Mouse (Mus musculus) lung, embryonic 16.5 days (tissue): ENCODE data around the gene Magi1. TPM values are rescaled to one million over a fixed set of nuclear protein-coding genes. Genes with fewer than 3 reads are reported as not detected.

Experiments
- ATAC-seq: fragments of 200-750 bp; cut with Nextera tagmentation; 2 replicates; pipeline ENCODE4 v1.8.0; 2017; ENCODE audit warnings: low read depth, mild to moderate bottlenecking, moderate library complexity
- H3K27ac ChIP-seq: fragments of 300-500 bp; sonication (generic); 2 replicates; pipeline ENCODE4 v1.5.1; 2014; ENCODE audit warnings: mild to moderate bottlenecking, control low read depth, low read length
- H3K27me3 ChIP-seq: fragments of 300-500 bp; sonication (generic); 2 replicates; pipeline ENCODE4 v1.6.1; 2014; ENCODE audit warnings: low read depth, low read length, mixed read lengths; ENCODE audit not compliant: control insufficient read depth, insufficient read depth
- H3K36me3 ChIP-seq: fragments of 300-500 bp; sonication (generic); 2 replicates; pipeline ENCODE4 v1.6.1; 2014; ENCODE audit warnings: low read length; ENCODE audit not compliant: control insufficient read depth, insufficient read depth
- H3K4me1 ChIP-seq: fragments of 300-500 bp; sonication (generic); replicated peaks from 2 replicates; pipeline ENCODE4 v1.6.1; 2014; ENCODE audit warnings: low read length, mixed read lengths; ENCODE audit not compliant: control insufficient read depth, insufficient read depth
- H3K4me2 ChIP-seq: fragments of 300-500 bp; sonication (generic); 2 replicates; pipeline ENCODE4 v1.6.1; 2014; ENCODE audit warnings: low read depth, low read length, control low read depth
- H3K4me3 ChIP-seq: fragments of 300-500 bp; sonication (generic); 2 replicates; pipeline ENCODE4 v1.5.1; 2014; ENCODE audit warnings: mild to moderate bottlenecking, low read length, control low read depth
- H3K9ac ChIP-seq: fragments of 300-500 bp; sonication (generic); 2 replicates; pipeline ENCODE4 v1.6.1; 2014; ENCODE audit warnings: low read length, control low read depth
- H3K9me3 ChIP-seq: fragments of 300-500 bp; sonication (generic); 2 replicates; pipeline ENCODE4 v1.6.1; 2016; ENCODE audit warnings: low read length; ENCODE audit not compliant: control insufficient read depth
- WGBS: fragments of 180-500 bp; shearing (Covaris S2); extraction: QIAGEN DNeasy Blood & Tissue Kit; methylation state at CpG from one replicate; pipeline ENCODE4 v1.1.7; 2014; 5-methylcytosine and 5-hydroxymethylcytosine counted together
- polyA plus RNA-seq: library from polyadenylated mRNA; unstranded; fragments of >200 nt; fragmentation: Nextera tagmentation; extraction: Ambion mirVana; gene quantifications from 2 replicates; pipeline ENCODE4 v1.2.1, GENCODE M21; 2015

The Magi1 gene
- 8.9 and 9.4 TPM in 2 replicates for polyA plus RNA-seq

DNA sequence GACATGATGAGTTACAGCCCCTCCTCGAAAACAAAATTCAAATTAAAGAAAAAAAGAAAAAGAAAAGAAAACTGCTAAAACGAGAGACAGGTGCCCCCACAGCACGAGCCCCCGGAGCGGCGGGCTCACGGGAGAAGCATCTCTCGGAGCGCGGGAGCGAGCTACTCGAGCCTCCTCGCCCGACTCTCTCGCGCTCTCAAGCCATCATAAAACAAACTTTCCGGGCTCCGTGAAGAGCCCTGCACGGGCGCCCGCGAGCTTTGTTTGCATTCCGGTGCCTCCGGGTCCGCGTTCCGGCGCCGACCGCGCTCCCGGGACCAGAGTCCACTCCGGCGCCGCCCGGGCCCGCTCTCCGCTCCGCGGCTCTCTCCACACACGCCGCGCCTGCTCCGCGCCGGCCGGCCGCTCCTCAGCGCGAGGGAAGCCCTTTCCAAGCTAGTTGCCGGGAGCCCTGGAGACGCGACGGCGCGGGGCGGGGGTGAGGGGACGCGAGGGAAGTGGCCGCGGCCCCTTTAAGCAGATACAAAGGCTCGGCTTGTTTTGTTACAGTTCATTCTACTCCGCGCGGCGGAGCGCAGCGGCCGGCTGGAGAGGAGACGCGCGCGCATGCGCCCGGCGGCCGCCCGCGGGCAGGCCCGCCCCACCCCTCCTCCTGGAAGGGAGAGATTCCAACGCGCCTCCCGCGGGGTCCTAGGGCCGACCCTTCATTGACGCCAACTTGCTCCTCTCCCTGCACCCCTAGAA lies at the start of gene Magi1:
Magi1 (minus strand) TSS at position 600 of the 744 bp plus-strand sequence.
- H3K9me3 ChIP-seq, result no peaks in the 10 kb centered on the region
- no peaks in the 10 kb centered on the region for H3K27me3 ChIP-seq
- under 1% methylated on average over 83 of the region's 86 CpGs for WGBS
- peak within 1 kb of the TSS; percentile 86 for H3K4me2 ChIP-seq
- no peaks in the 10 kb centered on the region for H3K36me3 ChIP-seq
- peak; percentile 95 for ATAC-seq
- peaks cover 11% of the 10 kb centered on the region for H3K4me1 ChIP-seq
- H3K4me3 ChIP-seq, result peak within 1 kb of the TSS; percentile 72
- H3K27ac ChIP-seq, result peak within 1 kb of the TSS; percentile 99
- H3K9ac ChIP-seq, result peak within 1 kb of the TSS; percentile 88

DNA sequence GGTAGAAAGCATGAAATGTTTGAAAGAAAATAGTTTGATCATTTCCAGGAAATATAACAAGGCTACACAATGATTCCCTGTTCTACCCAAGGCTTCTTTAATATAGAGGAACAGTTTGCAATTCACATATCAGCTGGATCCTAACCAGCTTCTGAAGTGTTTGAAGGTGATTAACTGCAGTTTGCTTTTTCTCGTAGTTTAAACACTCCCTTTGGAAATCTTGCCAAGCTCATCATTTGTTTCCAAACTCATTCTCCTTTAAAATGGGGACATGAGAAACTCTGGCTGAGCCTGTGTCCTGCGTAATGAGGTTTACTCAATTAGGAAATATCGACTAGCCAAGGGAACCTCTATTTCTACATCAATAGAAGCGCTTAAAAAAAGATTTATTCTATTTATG lies 43.4 kb upstream of the Magi1 start:
- no peak overlapping the region for H3K4me3 ChIP-seq
- peak; percentile 59 for ATAC-seq
- no peaks in the 10 kb centered on the region for H3K36me3 ChIP-seq
- no peak overlapping the region for H3K4me2 ChIP-seq
- no peak overlapping the region for H3K9ac ChIP-seq
- no peaks in the 10 kb centered on the region for H3K27me3 ChIP-seq
- peaks cover 8% of the 10 kb centered on the region; the same call in 1 of the 2 replicates for H3K4me1 ChIP-seq
- no peaks in the 10 kb centered on the region for H3K9me3 ChIP-seq
- H3K27ac ChIP-seq, result peak overlapping the region; percentile 61
- 38% methylated on average over 4 of the region's 4 CpGs for WGBS

DNA sequence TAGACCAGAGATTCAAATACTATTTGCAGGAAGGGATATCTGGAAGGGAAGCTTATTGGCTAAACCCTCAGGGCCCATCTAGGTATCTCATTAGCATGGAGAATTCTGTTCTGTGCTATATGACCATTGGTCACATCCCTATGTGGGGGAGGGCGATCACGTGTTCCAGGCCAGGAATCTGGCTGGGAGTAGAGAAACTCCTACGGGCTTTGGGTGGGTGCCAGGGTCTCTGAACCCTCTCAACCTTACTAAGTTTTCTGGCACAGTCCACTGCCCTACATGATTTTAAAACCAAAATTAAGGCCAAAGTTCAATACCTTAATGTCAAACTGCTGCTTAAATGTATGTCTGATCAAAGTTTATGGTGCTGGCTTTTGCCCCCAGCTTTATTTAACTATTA lies 33.2 kb upstream of the Magi1 start:
- ATAC-seq, result no peak
- H3K4me1 ChIP-seq, result no peaks in the 10 kb centered on the region
- H3K9ac ChIP-seq, result no peak overlapping the region
- no peaks in the 10 kb centered on the region for H3K27me3 ChIP-seq
- H3K9me3 ChIP-seq, result no peaks in the 10 kb centered on the region
- no peak overlapping the region for H3K27ac ChIP-seq
- WGBS, result 70% methylated on average over 3 of the region's 3 CpGs
- H3K4me2 ChIP-seq, result no peak overlapping the region
- no peak overlapping the region for H3K4me3 ChIP-seq
- no peaks in the 10 kb centered on the region for H3K36me3 ChIP-seq

DNA sequence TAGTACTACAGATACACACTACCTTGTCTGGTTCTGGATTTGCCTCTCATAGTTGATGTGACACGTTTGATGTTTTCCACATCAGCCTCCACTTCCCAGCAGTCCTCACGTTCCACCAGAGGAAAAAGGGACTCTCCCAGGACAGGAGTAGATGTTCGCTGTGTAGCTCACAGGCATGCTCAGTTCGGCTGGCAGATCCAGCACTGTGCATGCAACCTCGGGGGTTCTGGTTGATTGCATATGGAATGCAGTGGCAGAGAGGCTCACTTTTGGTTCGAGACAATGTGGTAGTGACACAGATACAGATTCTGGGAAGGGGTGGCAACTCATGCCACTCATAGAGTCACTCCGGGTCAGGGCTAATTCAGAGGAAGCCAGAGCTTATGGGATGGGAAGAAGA lies 28.6 kb upstream of the Magi1 start:
- Histone ChIP-seq H3K4me3 (no peak overlapping the region), H3K9ac (no peak overlapping the region), H3K9me3 (no peaks in the 10 kb centered on the region), H3K4me2 (no peak overlapping the region), H3K4me1 (peaks cover 5% of the 10 kb centered on the region; the same call in 1 of the 2 replicates), H3K36me3 (no peaks in the 10 kb centered on the region), H3K27ac (no peak overlapping the region), H3K27me3 (no peaks in the 10 kb centered on the region)
- WGBS, result 66% methylated on average over 7 of the region's 7 CpGs
- ATAC-seq, result no peak

DNA sequence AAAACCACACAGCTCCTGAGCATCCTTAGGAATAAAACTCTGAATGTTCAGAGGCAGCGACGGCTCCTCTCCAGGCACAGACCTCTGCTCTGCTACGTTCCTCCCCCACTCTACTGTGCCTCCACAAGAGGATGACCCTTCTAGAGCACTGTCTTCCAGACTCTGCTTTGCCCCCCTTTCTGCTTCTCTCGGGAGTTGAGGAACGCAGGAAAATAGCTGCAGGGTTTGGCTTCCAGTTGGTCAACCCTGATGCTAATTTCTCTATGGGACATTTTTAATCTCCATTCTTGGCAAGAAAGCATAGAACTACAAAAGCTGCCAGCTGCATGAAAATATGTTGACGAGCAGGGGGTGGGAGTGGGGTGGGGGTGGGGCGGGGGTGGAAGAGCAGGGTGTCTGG lies 24.8 kb upstream of the Magi1 start:
- no peak overlapping the region for H3K9ac ChIP-seq
- WGBS, result 27% methylated on average over 7 of the region's 7 CpGs
- no peaks in the 10 kb centered on the region for H3K36me3 ChIP-seq
- H3K9me3 ChIP-seq, result no peaks in the 10 kb centered on the region
- no peak overlapping the region for H3K4me3 ChIP-seq
- no peak overlapping the region for H3K4me2 ChIP-seq
- no peak overlapping the region for H3K27ac ChIP-seq
- ATAC-seq, result peak; percentile 64
- H3K27me3 ChIP-seq, result no peaks in the 10 kb centered on the region
- peaks cover 5% of the 10 kb centered on the region; the same call in 1 of the 2 replicates for H3K4me1 ChIP-seq

DNA sequence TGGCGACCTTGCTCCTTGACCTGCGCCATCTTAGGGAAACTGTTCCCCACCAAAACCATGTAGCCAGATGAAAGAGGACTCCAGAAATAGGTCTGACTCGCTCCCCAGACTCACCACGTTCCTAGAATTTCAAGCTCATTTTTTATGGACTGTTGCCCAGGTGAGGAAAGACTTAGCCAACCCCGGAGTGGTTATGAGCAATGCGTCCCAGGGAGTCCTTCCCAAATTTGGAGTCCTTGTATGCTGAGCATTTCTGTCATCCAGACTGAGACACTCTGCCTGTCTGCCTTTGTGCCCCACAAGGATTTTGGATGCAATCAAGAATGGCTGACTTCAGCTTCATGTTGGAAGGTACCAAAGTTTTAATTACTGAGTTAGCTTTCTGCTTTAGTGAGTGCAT lies 19.8 kb upstream of the Magi1 start:
- no peak overlapping the region for H3K27ac ChIP-seq
- no peak for ATAC-seq
- WGBS, result 73% methylated on average over 6 of the region's 6 CpGs

DNA sequence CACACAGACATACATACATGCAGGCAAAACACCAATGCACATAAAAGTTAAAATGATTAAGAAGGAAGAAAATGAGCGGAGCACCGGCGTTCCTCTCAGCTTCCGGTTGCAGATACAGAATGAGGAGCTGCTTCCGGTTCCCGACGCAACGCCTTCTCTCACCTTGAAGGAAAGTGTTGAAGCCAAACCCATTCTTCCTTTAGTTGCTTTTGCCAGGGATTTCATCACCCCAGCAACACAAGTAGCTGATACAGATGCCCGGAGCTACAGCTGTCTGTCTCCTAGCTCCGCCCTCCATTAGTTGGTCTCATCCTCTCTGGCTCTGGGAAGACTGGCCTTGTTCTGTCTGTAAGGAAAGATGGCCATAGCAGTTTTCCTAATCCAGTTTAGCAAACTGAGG lies 18.1 kb upstream of the Magi1 start:
- H3K4me1 ChIP-seq, result no peaks in the 10 kb centered on the region
- no peak overlapping the region for H3K4me3 ChIP-seq
- H3K36me3 ChIP-seq, result no peaks in the 10 kb centered on the region
- H3K27ac ChIP-seq, result no peak overlapping the region
- no peak for ATAC-seq
- H3K4me2 ChIP-seq, result no peak overlapping the region
- no peak overlapping the region for H3K9ac ChIP-seq
- 89% methylated on average over 10 of the region's 10 CpGs for WGBS
- no peaks in the 10 kb centered on the region for H3K27me3 ChIP-seq
- no peaks in the 10 kb centered on the region for H3K9me3 ChIP-seq

More for the DNA sequence above, 19.8 kb upstream of the Magi1 start:
- H3K36me3 ChIP-seq, result no peaks in the 10 kb centered on the region
- H3K4me3 ChIP-seq, result no peak overlapping the region
- H3K27me3 ChIP-seq, result no peaks in the 10 kb centered on the region
- peaks cover 2% of the 10 kb centered on the region; the same call in 1 of the 2 replicates for H3K4me1 ChIP-seq
- H3K9ac ChIP-seq, result no peak overlapping the region
- H3K4me2 ChIP-seq, result no peak overlapping the region
- H3K9me3 ChIP-seq, result no peaks in the 10 kb centered on the region

DNA sequence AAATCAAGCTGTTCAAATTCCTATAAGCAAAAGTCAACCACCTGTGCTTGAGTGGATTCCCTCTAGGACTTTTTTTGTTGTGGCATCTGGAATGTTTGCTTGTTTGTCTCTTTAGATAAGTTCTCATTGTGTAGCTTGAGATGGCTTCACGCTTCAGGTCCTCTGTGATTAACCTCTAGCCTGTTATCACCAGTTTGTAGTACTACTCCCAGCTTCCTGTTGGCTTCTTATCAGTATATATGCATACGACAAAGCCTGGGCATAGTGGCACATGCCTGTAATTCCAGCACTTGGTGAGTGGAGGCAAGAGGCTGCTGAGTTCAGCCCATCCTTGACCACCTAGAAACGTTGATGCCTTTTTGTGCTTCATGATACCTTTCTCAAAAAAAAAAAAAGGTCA lies 16.8 kb upstream of the Magi1 start:
- H3K4me2 ChIP-seq, result no peak overlapping the region
- no peak overlapping the region for H3K4me3 ChIP-seq
- WGBS, result 45% methylated on average over 3 of the region's 3 CpGs
- no peaks in the 10 kb centered on the region for H3K4me1 ChIP-seq
- no peak for ATAC-seq
- no peaks in the 10 kb centered on the region for H3K27me3 ChIP-seq
- no peaks in the 10 kb centered on the region for H3K36me3 ChIP-seq
- H3K9me3 ChIP-seq, result no peaks in the 10 kb centered on the region
- H3K27ac ChIP-seq, result no peak overlapping the region
- no peak overlapping the region for H3K9ac ChIP-seq

DNA sequence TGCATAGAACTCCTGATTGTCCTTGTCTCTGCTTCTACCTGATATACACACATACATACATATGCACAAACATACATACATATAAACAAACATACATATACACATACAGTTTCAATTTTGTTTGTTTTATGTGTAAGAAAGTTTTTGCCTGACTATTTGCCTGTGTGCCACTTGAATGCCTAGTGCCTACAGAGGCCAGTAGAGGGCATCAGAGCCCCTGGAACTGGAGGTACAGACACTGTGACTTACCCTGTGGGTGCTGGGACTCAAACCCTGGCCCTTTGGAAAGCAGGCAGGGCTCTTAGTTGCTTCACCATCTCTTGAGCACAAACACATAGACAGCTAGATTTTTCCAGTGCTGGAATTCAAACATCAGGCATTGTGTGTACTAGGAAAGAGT lies 3.7 kb upstream of the Magi1 start:
- Histone ChIP-seq H3K36me3 (no peaks in the 10 kb centered on the region), H3K27ac (no peak overlapping the region), H3K9ac (no peak overlapping the region), H3K4me2 (no peak overlapping the region), H3K9me3 (0 out of 2 replicates have a peak, but pooled peaks cover 4% of the 10 kb centered on the region), H3K4me1 (no peaks in the 10 kb centered on the region), H3K4me3 (no peak overlapping the region), H3K27me3 (no peaks in the 10 kb centered on the region)
- ATAC-seq, result no peak
